Mouse (Mus musculus) cerebellum, adult 2 months (tissue): ENCODE measurements around the gene Tlr4.

ENCODE experiments used
- CTCF ChIP-seq: fragments of 200-500 bp; IDR thresholded peaks from 2 replicates; pipeline ENCODE4 v1.5.1; 2011; ENCODE audit warnings: low read depth, mild to moderate bottlenecking, control low read depth, low read length, moderate library complexity, borderline replicate concordance; ENCODE audit not compliant: insufficient read depth
- POLR2A ChIP-seq: fragments of 200-500 bp; IDR thresholded peaks from 2 replicates; pipeline ENCODE4 v1.6.1; 2011; ENCODE audit warnings: low read length, control low read depth, borderline replicate concordance; ENCODE audit not compliant: insufficient read depth

- TF ChIP-seq POLR2A (no peak), CTCF (no peak)
These were observed 24.6 kb downstream of the Tlr4 start for GRCm38 (mm10) chr4:66852011-66852410.
